Mouse (Mus musculus): ENCODE data around the gene Olfr91. TPM values are rescaled to one million over a fixed set of nuclear protein-coding genes. Genes with fewer than 3 reads are reported as not detected.

Gene Olfr91
- polyA plus RNA-seq, 1 experiment from 2014 or later = not detected

GRCm38 (mm10) chr17:37080119-37080518 lies 18.0 kb downstream of the Olfr91 start:
- no peaks in the 10 kb centered on the region for H3K27me3 ChIP-seq (replicated peaks; ENCODE audit: control insufficient read depth, insufficient read depth, low read length)
- no peak overlapping the region for H3K27ac ChIP-seq (ENCODE audit: low read length)
- H3K9ac ChIP-seq (replicated peaks; ENCODE audit: low read depth, low read length) = no peak overlapping the region
- no peak overlapping the region for H3K4me2 ChIP-seq (ENCODE audit: low read length)
- 33% methylated on average over 5 of the region's 5 CpGs for WGBS
- no peak overlapping the region for H3K4me3 ChIP-seq (replicated peaks; ENCODE audit: low read length)
- no peaks in the 10 kb centered on the region for H3K9me3 ChIP-seq (ENCODE audit: control insufficient read depth, low read length)
- peaks cover 16% of the 10 kb centered on the region for H3K4me1 ChIP-seq (replicated peaks; ENCODE audit: control insufficient read depth, insufficient read depth, low read length)
- peaks cover 10% of the 10 kb centered on the region for H3K36me3 ChIP-seq (ENCODE audit: control insufficient read depth, insufficient read depth)
- ATAC-seq = no peak

GRCm38 (mm10) chr17:37078990-37079389 lies 19.1 kb downstream of the Olfr91 start:
- H3K9me3 ChIP-seq (ENCODE audit: control insufficient read depth, low read length) = no peaks in the 10 kb centered on the region
- H3K9ac ChIP-seq (replicated peaks; ENCODE audit: low read depth, low read length) = 0 out of 2 replicates have a peak overlapping the region, but pooled peaks have one; percentile 12
- H3K4me1 ChIP-seq (replicated peaks; ENCODE audit: control insufficient read depth, insufficient read depth, low read length) = peaks cover 16% of the 10 kb centered on the region
- no peak overlapping the region for H3K4me3 ChIP-seq (replicated peaks; ENCODE audit: low read length)
- peak; percentile 43 for ATAC-seq
- WGBS = 7% methylated on average over 2 of the region's 2 CpGs
- no peaks in the 10 kb centered on the region for H3K27me3 ChIP-seq (replicated peaks; ENCODE audit: control insufficient read depth, insufficient read depth, low read length)
- H3K36me3 ChIP-seq (ENCODE audit: control insufficient read depth, insufficient read depth) = peaks cover 15% of the 10 kb centered on the region
- H3K27ac ChIP-seq (ENCODE audit: low read length) = peak overlapping the region; percentile 3; the same call in 1 of the 2 replicates
- no peak overlapping the region for H3K4me2 ChIP-seq (ENCODE audit: low read length)

GRCm38 (mm10) chr17:37078193-37078592 lies 19.9 kb downstream of the Olfr91 start:
- H3K4me2 ChIP-seq (ENCODE audit: low read length) = no peak overlapping the region

GRCm38 (mm10) chr17:37075766-37076165 lies 22.3 kb downstream of the Olfr91 start:
- no peak for ATAC-seq
- WGBS = 88% methylated on average over 2 of the region's 2 CpGs
- Histone ChIP-seq H3K27ac (ENCODE audit: low read length) (no peak overlapping the region), H3K4me3 (replicated peaks; ENCODE audit: low read length) (no peak overlapping the region), H3K9ac (replicated peaks; ENCODE audit: low read depth, low read length) (no peak overlapping the region), H3K27me3 (replicated peaks; ENCODE audit: control insufficient read depth, insufficient read depth, low read length) (no peaks in the 10 kb centered on the region), H3K9me3 (ENCODE audit: control insufficient read depth, low read length) (no peaks in the 10 kb centered on the region), H3K4me2 (ENCODE audit: low read length) (no peak overlapping the region), H3K4me1 (replicated peaks; ENCODE audit: control insufficient read depth, insufficient read depth, low read length) (peaks cover 22% of the 10 kb centered on the region), H3K36me3 (ENCODE audit: control insufficient read depth, insufficient read depth) (peaks cover 23% of the 10 kb centered on the region)

More at GRCm38 (mm10) chr17:37078193-37078592, 19.9 kb downstream of the Olfr91 start:
- Histone ChIP-seq H3K36me3 (ENCODE audit: control insufficient read depth, insufficient read depth) (peaks cover 18% of the 10 kb centered on the region), H3K4me3 (replicated peaks; ENCODE audit: low read length) (no peak overlapping the region), H3K9me3 (ENCODE audit: control insufficient read depth, low read length) (no peaks in the 10 kb centered on the region), H3K9ac (replicated peaks; ENCODE audit: low read depth, low read length) (no peak overlapping the region), H3K27ac (ENCODE audit: low read length) (no peak overlapping the region), H3K27me3 (replicated peaks; ENCODE audit: control insufficient read depth, insufficient read depth, low read length) (no peaks in the 10 kb centered on the region), H3K4me1 (replicated peaks; ENCODE audit: control insufficient read depth, insufficient read depth, low read length) (peaks cover 16% of the 10 kb centered on the region)
- ATAC-seq = no peak
- WGBS = 35% methylated on average over 1 of the region's 1 CpGs

GRCm38 (mm10) chr17:37075181-37075580 lies 22.9 kb downstream of the Olfr91 start:
- WGBS = 85% methylated on average over 6 of the region's 6 CpGs
- H3K9ac ChIP-seq (replicated peaks; ENCODE audit: low read depth, low read length) = no peak overlapping the region
- peaks cover 22% of the 10 kb centered on the region for H3K4me1 ChIP-seq (replicated peaks; ENCODE audit: control insufficient read depth, insufficient read depth, low read length)
- H3K36me3 ChIP-seq (ENCODE audit: control insufficient read depth, insufficient read depth) = peaks cover 25% of the 10 kb centered on the region
- no peak overlapping the region for H3K4me3 ChIP-seq (replicated peaks; ENCODE audit: low read length)
- H3K27me3 ChIP-seq (replicated peaks; ENCODE audit: control insufficient read depth, insufficient read depth, low read length) = no peaks in the 10 kb centered on the region
- H3K4me2 ChIP-seq (ENCODE audit: low read length) = no peak overlapping the region
- H3K9me3 ChIP-seq (ENCODE audit: control insufficient read depth, low read length) = no peaks in the 10 kb centered on the region
- no peak for ATAC-seq
- no peak overlapping the region for H3K27ac ChIP-seq (ENCODE audit: low read length)

GRCm38 (mm10) chr17:37072730-37073276 lies 25.3 kb downstream of the Olfr91 start:
- H3K9ac ChIP-seq (replicated peaks; ENCODE audit: low read depth, low read length) = no peak overlapping the region
- H3K27ac ChIP-seq (ENCODE audit: low read length) = peak overlapping the region; percentile 68
- peak; percentile 51 for ATAC-seq
- no peaks in the 10 kb centered on the region for H3K9me3 ChIP-seq (ENCODE audit: control insufficient read depth, low read length)
- no peak overlapping the region for H3K4me3 ChIP-seq (replicated peaks; ENCODE audit: low read length)
- no peak overlapping the region for H3K4me2 ChIP-seq (ENCODE audit: low read length)
- no peaks in the 10 kb centered on the region for H3K27me3 ChIP-seq (replicated peaks; ENCODE audit: control insufficient read depth, insufficient read depth, low read length)
- WGBS = 25% methylated on average over 11 of the region's 11 CpGs
- peaks cover 40% of the 10 kb centered on the region for H3K36me3 ChIP-seq (ENCODE audit: control insufficient read depth, insufficient read depth)
- H3K4me1 ChIP-seq (replicated peaks; ENCODE audit: control insufficient read depth, insufficient read depth, low read length) = peaks cover 7% of the 10 kb centered on the region

GRCm38 (mm10) chr17:37072080-37072729 lies 25.9 kb downstream of the Olfr91 start:
- Histone ChIP-seq H3K9me3 (ENCODE audit: control insufficient read depth, low read length) (no peaks in the 10 kb centered on the region), H3K9ac (replicated peaks; ENCODE audit: low read depth, low read length) (no peak overlapping the region), H3K4me3 (replicated peaks; ENCODE audit: low read length) (no peak overlapping the region), H3K27ac (ENCODE audit: low read length) (peak overlapping the region; percentile 68), H3K36me3 (ENCODE audit: control insufficient read depth, insufficient read depth) (peaks cover 46% of the 10 kb centered on the region), H3K4me2 (ENCODE audit: low read length) (no peak overlapping the region), H3K4me1 (replicated peaks; ENCODE audit: control insufficient read depth, insufficient read depth, low read length) (peaks cover 7% of the 10 kb centered on the region), H3K27me3 (replicated peaks; ENCODE audit: control insufficient read depth, insufficient read depth, low read length) (no peaks in the 10 kb centered on the region)
- ATAC-seq = peak; percentile 52
- WGBS = 50% methylated on average over 12 of the region's 12 CpGs

- Histone ChIP-seq H3K4me3 (replicated peaks; ENCODE audit: low read length) (no peak overlapping the region), H3K36me3 (ENCODE audit: control insufficient read depth, insufficient read depth) (peaks cover 48% of the 10 kb centered on the region), H3K27ac (ENCODE audit: low read length) (no peak overlapping the region), H3K9ac (replicated peaks; ENCODE audit: low read depth, low read length) (no peak overlapping the region), H3K4me2 (ENCODE audit: low read length) (no peak overlapping the region), H3K27me3 (replicated peaks; ENCODE audit: control insufficient read depth, insufficient read depth, low read length) (no peaks in the 10 kb centered on the region), H3K9me3 (ENCODE audit: control insufficient read depth, low read length) (no peaks in the 10 kb centered on the region), H3K4me1 (replicated peaks; ENCODE audit: control insufficient read depth, insufficient read depth, low read length) (peaks cover 7% of the 10 kb centered on the region)
- no peak for ATAC-seq
- WGBS = 86% methylated on average over 8 of the region's 8 CpGs
Measured at GRCm38 (mm10) chr17:37070121-37070520, 28.0 kb downstream of the Olfr91 start.

- no peak for ATAC-seq
- Histone ChIP-seq H3K4me3 (replicated peaks; ENCODE audit: low read length) (no peak overlapping the region), H3K27ac (ENCODE audit: low read length) (no peak overlapping the region), H3K36me3 (ENCODE audit: control insufficient read depth, insufficient read depth) (peaks cover 45% of the 10 kb centered on the region), H3K4me2 (ENCODE audit: low read length) (no peak overlapping the region), H3K9me3 (ENCODE audit: control insufficient read depth, low read length) (no peaks in the 10 kb centered on the region), H3K27me3 (replicated peaks; ENCODE audit: control insufficient read depth, insufficient read depth, low read length) (no peaks in the 10 kb centered on the region), H3K4me1 (replicated peaks; ENCODE audit: control insufficient read depth, insufficient read depth, low read length) (peaks cover 15% of the 10 kb centered on the region), H3K9ac (replicated peaks; ENCODE audit: low read depth, low read length) (no peak overlapping the region)
- 77% methylated on average over 1 of the region's 1 CpGs for WGBS
Measured at GRCm38 (mm10) chr17:37067861-37068260, 30.2 kb downstream of the Olfr91 start.
